Mouse (Mus musculus) limb, embryonic 14.5 days (tissue): Measurements from ENCODE around the gene Itgb2. TPM values are rescaled to one million over a fixed set of nuclear protein-coding genes. Genes with fewer than 3 reads are reported as not detected.

Experiments used
- ATAC-seq: fragments of 200-750 bp; cut with Nextera tagmentation; 2 replicates; pipeline ENCODE4 v1.8.0; 2017; ENCODE audit warnings: low read depth, moderate number of reproducible peaks, moderate TSS enrichment; ENCODE audit not compliant: low FRiP score
- DNase-seq: peaks from one replicate; pipeline ENCODE4 v3.0.0-alpha.2; 2015; ENCODE audit warnings: low spot score
- H3K27ac ChIP-seq: fragments of 300-500 bp; sonication (generic); replicated peaks from 2 replicates; pipeline ENCODE4 v1.5.1; 2014; ENCODE audit warnings: low read depth, mild to moderate bottlenecking, low read length, moderate library complexity, mixed read lengths
- H3K27me3 ChIP-seq: fragments of 300-500 bp; sonication (generic); 2 replicates; pipeline ENCODE4 v1.6.1; 2014; ENCODE audit warnings: low read length, mixed read lengths; ENCODE audit not compliant: control insufficient read depth, insufficient read depth
- H3K36me3 ChIP-seq: fragments of 300-500 bp; sonication (generic); 2 replicates; pipeline ENCODE4 v1.6.1; 2014; ENCODE audit warnings: mild to moderate bottlenecking, low read length, moderate library complexity, mixed read lengths; ENCODE audit not compliant: control insufficient read depth, insufficient read depth
- H3K4me1 ChIP-seq: fragments of 300-500 bp; sonication (generic); 2 replicates; pipeline ENCODE4 v1.6.1; 2014; ENCODE audit warnings: antibody characterized with exemption, low read length, mixed read lengths; ENCODE audit not compliant: control insufficient read depth, insufficient read depth
- H3K4me2 ChIP-seq: fragments of 300-500 bp; sonication (generic); replicated peaks from 2 replicates; pipeline ENCODE4 v1.6.1; 2014; ENCODE audit warnings: low read depth, mild to moderate bottlenecking, low read length, moderate library complexity; ENCODE audit not compliant: severe bottlenecking
- H3K4me3 ChIP-seq: fragments of 300-500 bp; sonication (generic); replicated peaks from 2 replicates; pipeline ENCODE4 v1.5.1; 2014; ENCODE audit warnings: low read length
- H3K9ac ChIP-seq: fragments of 300-500 bp; sonication (generic); 2 replicates; pipeline ENCODE4 v1.6.1; 2014; ENCODE audit warnings: mild to moderate bottlenecking, low read depth, low read length, moderate library complexity; ENCODE audit not compliant: severe bottlenecking
- H3K9me3 ChIP-seq: fragments of 300-500 bp; sonication (generic); 2 replicates; pipeline ENCODE4 v1.6.1; 2016; ENCODE audit warnings: low read length; ENCODE audit not compliant: control insufficient read depth
- POLR2A ChIP-seq: fragments of 200-500 bp; IDR thresholded peaks from 2 replicates; pipeline ENCODE4 v1.8.0; 2012; ENCODE audit warnings: inconsistent platforms, mild to moderate bottlenecking, moderate library complexity, borderline replicate concordance; ENCODE audit not compliant: insufficient read depth, insufficient read length; ENCODE audit errors: extremely low read depth
- WGBS: fragments of 180-500 bp; shearing (Covaris S2); extraction: QIAGEN DNeasy Blood & Tissue Kit; methylation state at CpG from one replicate; pipeline ENCODE4 v1.1.7; 2014; 5-methylcytosine and 5-hydroxymethylcytosine counted together
- polyA plus RNA-seq, 2 experiments: library from polyadenylated mRNA; depleted of rRNA in 1 of 2; stranded (reverse) in 1 of 2; unstranded in 1 of 2; fragments of >200 nt; fragmentation: Nextera tagmentation in 1 of 2; extraction: Ambion mirVana in 1 of 2; gene quantifications; 2 replicates each; pipeline versions ENCODE4 v1.2.1 to v1.2.3; 2012 to 2014

The Itgb2 gene
- polyA plus RNA-seq, 2 experiments = 2.7 to 3.7 TPM

GRCm38 (mm10) chr10:77548576-77548975 lies 18.5 kb downstream of the Itgb2 start:
- no peak for DNase-seq

GRCm38 (mm10) chr10:77550874-77551273 lies 20.8 kb downstream of the Itgb2 start:
- WGBS = 68% methylated on average over 11 of the region's 11 CpGs

More at GRCm38 (mm10) chr10:77548576-77548975, 18.5 kb downstream of the Itgb2 start:
- no peaks in the 10 kb centered on the region for H3K4me1 ChIP-seq
- H3K36me3 ChIP-seq = no peaks in the 10 kb centered on the region
- ATAC-seq = no peak
- 85% methylated on average over 10 of the region's 10 CpGs for WGBS
- no peaks in the 10 kb centered on the region for H3K27me3 ChIP-seq
- no peak overlapping the region for H3K4me2 ChIP-seq
- no peak overlapping the region for H3K4me3 ChIP-seq
- H3K9ac ChIP-seq = no peak overlapping the region
- H3K27ac ChIP-seq = no peak overlapping the region
- no peak for TF ChIP-seq POLR2A
- no peaks in the 10 kb centered on the region for H3K9me3 ChIP-seq

GRCm38 (mm10) chr10:77552162-77552561 lies 22.1 kb downstream of the Itgb2 start:
- TF ChIP-seq POLR2A = no peak
- Histone ChIP-seq H3K9ac (no peak overlapping the region), H3K27me3 (no peaks in the 10 kb centered on the region), H3K9me3 (no peaks in the 10 kb centered on the region), H3K4me2 (no peak overlapping the region), H3K4me3 (no peak overlapping the region), H3K36me3 (no peaks in the 10 kb centered on the region), H3K27ac (no peak overlapping the region), H3K4me1 (no peaks in the 10 kb centered on the region)
- ATAC-seq = no peak
- DNase-seq = no peak
- WGBS = 79% methylated on average over 5 of the region's 5 CpGs

More at GRCm38 (mm10) chr10:77550874-77551273, 20.8 kb downstream of the Itgb2 start:
- Histone ChIP-seq H3K4me1 (no peaks in the 10 kb centered on the region), H3K4me3 (no peak overlapping the region), H3K9ac (no peak overlapping the region), H3K36me3 (no peaks in the 10 kb centered on the region), H3K4me2 (no peak overlapping the region), H3K27ac (no peak overlapping the region), H3K9me3 (no peaks in the 10 kb centered on the region), H3K27me3 (no peaks in the 10 kb centered on the region)
- DNase-seq (no peak), ATAC-seq (no peak)
- no peak for TF ChIP-seq POLR2A

GRCm38 (mm10) chr10:77553285-77553684 lies 23.2 kb downstream of the Itgb2 start:
- H3K4me3 ChIP-seq = no peak overlapping the region
- no peak overlapping the region for H3K27ac ChIP-seq
- 73% methylated on average over 4 of the region's 4 CpGs for WGBS
- no peaks in the 10 kb centered on the region for H3K9me3 ChIP-seq
- no peaks in the 10 kb centered on the region for H3K36me3 ChIP-seq
- no peaks in the 10 kb centered on the region for H3K27me3 ChIP-seq
- no peak for TF ChIP-seq POLR2A
- ATAC-seq (no peak), DNase-seq (no peak)
- no peak overlapping the region for H3K4me2 ChIP-seq
- H3K4me1 ChIP-seq = no peaks in the 10 kb centered on the region
- H3K9ac ChIP-seq = no peak overlapping the region

- Histone ChIP-seq H3K4me1 (no peaks in the 10 kb centered on the region), H3K27ac (no peak overlapping the region), H3K9ac (no peak overlapping the region), H3K27me3 (no peaks in the 10 kb centered on the region), H3K36me3 (no peaks in the 10 kb centered on the region), H3K4me3 (no peak overlapping the region), H3K4me2 (no peak overlapping the region), H3K9me3 (no peaks in the 10 kb centered on the region)
- no peak for DNase-seq
- no peak for TF ChIP-seq POLR2A
- 81% methylated on average over 4 of the region's 4 CpGs for WGBS
- no peak for ATAC-seq
Measured at GRCm38 (mm10) chr10:77554918-77555317, 24.9 kb downstream of the Itgb2 start.

GRCm38 (mm10) chr10:77556631-77557030 lies 26.6 kb downstream of the Itgb2 start:
- no peak overlapping the region for H3K27ac ChIP-seq
- ATAC-seq (no peak), DNase-seq (no peak)
- H3K9me3 ChIP-seq = no peaks in the 10 kb centered on the region
- no peak overlapping the region for H3K4me3 ChIP-seq
- TF ChIP-seq POLR2A = no peak
- H3K27me3 ChIP-seq = no peaks in the 10 kb centered on the region
- H3K36me3 ChIP-seq = no peaks in the 10 kb centered on the region
- 89% methylated on average over 7 of the region's 7 CpGs for WGBS
- H3K4me2 ChIP-seq = no peak overlapping the region
- no peaks in the 10 kb centered on the region for H3K4me1 ChIP-seq
- H3K9ac ChIP-seq = no peak overlapping the region
